Mouse (Mus musculus) heart, postnatal 0 days (tissue): ENCODE results near the gene Rhot2. TPM values are rescaled to one million over a fixed set of nuclear protein-coding genes. Genes with fewer than 3 reads are reported as not detected.
"Not testable (repeated sequence)": the region's sequence is repeated elsewhere in the genome, so short reads cannot be mapped to it uniquely, and the experiment has no call there.

Experiments used
- ATAC-seq: fragments of 200-750 bp; cut with Nextera tagmentation; 2 replicates; pipeline ENCODE4 v1.8.0; 2017; ENCODE audit warnings: low read depth, moderate number of reproducible peaks, moderate library complexity; ENCODE audit not compliant: insufficient read depth
- DNase-seq: peaks from one replicate; pipeline ENCODE4 v3.0.0-alpha.2; 2016; ENCODE audit warnings: low spot score
- H3K27ac ChIP-seq: fragments of 300-500 bp; sonication (generic); 2 replicates; pipeline ENCODE4 v1.5.1; 2014; ENCODE audit warnings: low read depth, mild to moderate bottlenecking
- H3K27me3 ChIP-seq: fragments of 300-500 bp; sonication (generic); 2 replicates; pipeline ENCODE4 v1.6.1; 2014; ENCODE audit warnings: low read length, mixed read lengths; ENCODE audit not compliant: control insufficient read depth, insufficient read depth
- H3K36me3 ChIP-seq: fragments of 300-500 bp; sonication (generic); replicated peaks from 2 replicates; pipeline ENCODE4 v1.6.1; 2014; ENCODE audit warnings: low read length, mixed read lengths; ENCODE audit not compliant: control insufficient read depth, insufficient read depth
- H3K4me1 ChIP-seq: fragments of 300-500 bp; sonication (generic); 2 replicates; pipeline ENCODE4 v1.6.1; 2014; ENCODE audit warnings: antibody characterized with exemption; ENCODE audit not compliant: control insufficient read depth, insufficient read depth
- H3K4me2 ChIP-seq: fragments of 300-500 bp; sonication (generic); 2 replicates; pipeline ENCODE4 v1.6.1; 2014; ENCODE audit warnings: low read depth, mild to moderate bottlenecking, low read length, moderate library complexity
- H3K4me3 ChIP-seq: fragments of 300-500 bp; sonication (generic); 2 replicates; pipeline ENCODE4 v1.5.1; 2014; ENCODE audit warnings: low read depth, low read length
- H3K9ac ChIP-seq: fragments of 300-500 bp; sonication (generic); replicated peaks from 2 replicates; pipeline ENCODE4 v1.6.1; 2014; ENCODE audit warnings: low read depth, low read length, mixed read lengths
- H3K9me3 ChIP-seq: fragments of 300-500 bp; sonication (generic); replicated peaks from 2 replicates; pipeline ENCODE4 v1.6.1; 2016; ENCODE audit warnings: low read length; ENCODE audit not compliant: control insufficient read depth
- CTCF ChIP-seq: IDR thresholded peaks from 2 replicates; pipeline ENCODE4 v1.5.1; 2016; ENCODE audit warnings: antibody characterized with exemption, control low read depth, low read depth
- EP300 ChIP-seq: IDR thresholded peaks from 2 replicates; pipeline ENCODE4 v1.6.1; 2016; ENCODE audit warnings: antibody characterized with exemption, low read depth
- WGBS: fragments of 180-500 bp; shearing (Covaris S2); extraction: QIAGEN DNeasy Blood & Tissue Kit; methylation state at CpG from one replicate; pipeline ENCODE4 v1.1.7; 2014; 5-methylcytosine and 5-hydroxymethylcytosine counted together
- polyA plus RNA-seq: library from polyadenylated mRNA; unstranded; fragments of >200 nt; fragmentation: Nextera tagmentation; extraction: Ambion mirVana; gene quantifications from 2 replicates; pipeline ENCODE4 v1.2.1, GENCODE M21; 2015
- total RNA-seq: library from RNA; depleted of rRNA; stranded (reverse); fragments of >200 nt; gene quantifications from 2 replicates; pipeline ENCODE4 v1.2.3, GENCODE M21; 2014; ENCODE audit warnings: low replicate concordance

Rhot2 gene
- total and polyA plus RNA-seq, 2 experiments from 2014 or later, result 27.5 to 88.2 TPM

GRCm38 (mm10) chr17:25809606-25810340 lies 34.9 kb downstream of the Rhot2 start:
- no peaks in the 10 kb centered on the region for H3K36me3 ChIP-seq
- WGBS, result 14% methylated on average over 25 of the region's 25 CpGs
- DNase-seq (no peak), ATAC-seq (no peak)
- H3K4me1 ChIP-seq, result peaks cover 6% of the 10 kb centered on the region; the same call in 1 of the 2 replicates
- no peaks in the 10 kb centered on the region for H3K9me3 ChIP-seq
- peaks cover 60% of the 10 kb centered on the region for H3K27me3 ChIP-seq
- no peak overlapping the region for H3K27ac ChIP-seq
- peak overlapping the region; percentile 57 for H3K4me3 ChIP-seq
- TF ChIP-seq EP300, result no peak
- TF ChIP-seq CTCF, result no peak
- H3K4me2 ChIP-seq, result peak overlapping the region; percentile 89
- H3K9ac ChIP-seq, result 0 out of 2 replicates have a peak overlapping the region, but pooled peaks have one; percentile 19

- no peak for TF ChIP-seq EP300
- 0 out of 2 replicates have a peak, but pooled peaks have one; percentile 7 for TF ChIP-seq CTCF
- Histone ChIP-seq H3K4me2 (peak within 1 kb of the TSS; percentile 89), H3K4me3 (peak within 1 kb of the TSS; percentile 57), H3K27ac (no peak within 1 kb of the TSS), H3K4me1 (peaks cover 6% of the 10 kb centered on the region; the same call in 1 of the 2 replicates), H3K27me3 (peaks cover 59% of the 10 kb centered on the region), H3K9me3 (no peaks in the 10 kb centered on the region), H3K9ac (peak within 1 kb of the TSS; percentile 32), H3K36me3 (no peaks in the 10 kb centered on the region)
- DNase-seq (no peak), ATAC-seq (peak; percentile 52)
- under 1% methylated on average over 75 of the region's 100 CpGs for WGBS
Observed at GRCm38 (mm10) chr17:25808789-25809605, 35.7 kb downstream of the Rhot2 start, which contains the start of gene Fbxl16. TSS of gene Fbxl16 (plus strand) at chr17:25809085.

- no peaks in the 10 kb centered on the region for H3K9me3 ChIP-seq
- H3K4me2 ChIP-seq, result no peak overlapping the region
- TF ChIP-seq EP300, result no peak
- no peak for TF ChIP-seq CTCF
- H3K4me1 ChIP-seq, result peaks cover 6% of the 10 kb centered on the region; the same call in 1 of the 2 replicates
- no peak for DNase-seq
- no peak for ATAC-seq
- no peak overlapping the region for H3K9ac ChIP-seq
- H3K27ac ChIP-seq, result no peak overlapping the region
- H3K36me3 ChIP-seq, result no peaks in the 10 kb centered on the region
- H3K27me3 ChIP-seq, result peaks cover 54% of the 10 kb centered on the region
- 39% methylated on average over 5 of the region's 5 CpGs for WGBS
- H3K4me3 ChIP-seq, result no peak overlapping the region
Observed at GRCm38 (mm10) chr17:25808028-25808427, 36.6 kb downstream of the Rhot2 start.

- not testable (repeated sequence) for H3K27ac ChIP-seq, H3K4me2 ChIP-seq, DNase-seq, H3K4me3 ChIP-seq, H3K9me3 ChIP-seq, ATAC-seq, H3K4me1 ChIP-seq, H3K36me3 ChIP-seq, H3K9ac ChIP-seq
- 48% methylated on average over 2 of the region's 2 CpGs for WGBS
- peaks cover 48% of the 10 kb centered on the region for H3K27me3 ChIP-seq
Observed at GRCm38 (mm10) chr17:25807452-25807851, 37.2 kb downstream of the Rhot2 start.

GRCm38 (mm10) chr17:25806507-25806906 lies 38.1 kb downstream of the Rhot2 start:
- H3K27me3 ChIP-seq, result peaks cover 40% of the 10 kb centered on the region
- no peak overlapping the region for H3K4me2 ChIP-seq
- no peak overlapping the region for H3K4me3 ChIP-seq
- TF ChIP-seq EP300 (no peak), CTCF (no peak)
- H3K4me1 ChIP-seq, result peaks cover 6% of the 10 kb centered on the region; the same call in 1 of the 2 replicates
- DNase-seq, result no peak
- H3K27ac ChIP-seq, result no peak overlapping the region
- no peak for ATAC-seq
- no peaks in the 10 kb centered on the region for H3K9me3 ChIP-seq
- H3K36me3 ChIP-seq, result no peaks in the 10 kb centered on the region
- WGBS, result 89% methylated on average over 4 of the region's 4 CpGs
- H3K9ac ChIP-seq, result no peak overlapping the region
